In the genomic region with DNA sequence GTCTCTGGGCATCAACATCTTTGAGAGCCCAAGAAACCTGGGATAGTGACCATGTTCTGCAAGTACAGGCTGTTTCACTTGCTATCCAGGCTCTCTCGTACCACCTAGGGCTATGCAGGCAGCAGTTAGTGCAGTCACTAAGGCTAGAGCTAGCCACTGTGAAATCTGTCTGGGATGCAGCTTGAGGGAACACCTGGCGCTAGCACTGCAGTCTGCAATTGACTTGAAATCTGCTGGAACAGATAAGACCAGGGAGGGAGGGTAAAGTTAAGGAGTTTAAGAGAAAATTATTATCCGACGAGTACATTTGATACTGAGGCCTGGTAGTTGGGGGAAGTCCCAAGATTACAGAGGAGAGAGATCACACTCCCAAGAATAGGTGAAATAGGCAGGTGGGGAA, we compare ENCODE assay signal across 21 mouse cellular contexts.
"Had no signal": no experiment of that assay in that cellular context is flagged by ENCODE, and none has a peak within 500 bp of the region (broad histone marks: within the 10 kb centered on the region; RNA-seq: fewer than 3 reads in every experiment).

No protein-coding gene starts in this region.

- H3K4me2 ChIP-seq: intestine, embryonic 15.5 days; lung, embryonic 14.5 days; midbrain, embryonic 11.5 days had no signal

- H3K27ac ChIP-seq: intestine, embryonic 15.5 days; layer of hippocampus, adult 2 months; left cerebral cortex, adult 2 months; macrophage; stomach, postnatal 0 days had no signal

- H3K27me3 ChIP-seq: intestine, embryonic 15.5 days; megakaryocyte, embryonic 14.5 days had no signal

- ATAC-seq: intestine, embryonic 15.5 days; lung, postnatal 0 days had no signal

- H3K4me1 ChIP-seq: intestine, embryonic 15.5 days; megakaryocyte, embryonic 14.5 days had no signal

- H3K9ac ChIP-seq: intestine, embryonic 15.5 days; lung, embryonic 14.5 days had no signal

- H3K4me3 ChIP-seq: intestine, embryonic 15.5 days; layer of hippocampus, adult 2 months; left cerebral cortex, adult 2 months; megakaryocyte, embryonic 14.5 days had no signal

- DNase-seq: kidney, adult 11 months; kidney, adult 9 months; kidney, postnatal 25 days; layer of hippocampus, adult 9-11 months; layer of hippocampus, postnatal 36 days; lung, embryonic 14.5 days; midbrain, embryonic 14.5 days; right cerebral cortex, adult 18-20 months; right cerebral cortex, postnatal 14 days; right cerebral cortex, postnatal 4 days; thymus, adult 2 months; thymus, postnatal 14 days; thymus, postnatal 4 days had no signal

- H3K9me3 ChIP-seq: intestine, embryonic 15.5 days had no signal
